Mouse (Mus musculus) ES-Bruce4 (cell line): ENCODE data around the gene Coq5.

ENCODE experiments used
- CTCF ChIP-seq: IDR thresholded peaks from one replicate; pipeline ENCODE4 v1.8.1; 2011; ENCODE audit warnings: low read depth, low read length
- EP300 ChIP-seq: IDR thresholded peaks from 2 replicates; pipeline ENCODE4 v1.6.1; 2011; ENCODE audit warnings: low read depth, low read length; ENCODE audit not compliant: insufficient read depth

DNA sequence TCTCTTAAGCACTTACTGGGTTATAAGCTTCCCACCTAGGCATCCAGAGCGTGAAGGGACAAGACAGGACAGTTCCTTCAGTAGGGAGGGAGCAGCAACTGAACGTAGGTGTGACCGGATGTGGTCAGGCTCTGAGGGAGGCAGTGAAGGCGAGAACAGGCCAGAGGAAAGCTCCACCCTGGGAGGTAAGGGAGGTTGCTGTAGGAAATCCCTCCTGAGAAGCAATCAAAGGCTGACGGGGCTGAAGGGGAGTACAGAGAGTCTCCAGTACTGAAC lies 34.1 kb downstream of the Coq5 start:
- TF ChIP-seq CTCF (no peak), EP300 (peak; percentile 61; the same call in 1 of the 2 replicates)
